ENCODE assay signal across 8 mouse cellular contexts in genomic region chr13:78200991-78201870, GRCm38 (mm10). TPM values are rescaled to one million over a fixed set of nuclear protein-coding genes. Genes with fewer than 3 reads are reported as not detected.
DNase-seq lines count a peak whose midpoint lies in the region; ATAC-seq and TF ChIP-seq lines count a peak whose summit lies in the region.

No protein-coding gene starts in this region.

- 1% methylated on average over 27 of the region's 30 CpGs for WGBS in heart, embryonic 13.5 days
- 3% methylated on average over 28 of the region's 30 CpGs for WGBS in liver, embryonic 12.5 days (ENCODE audit: insufficient replicate concordance)
- under 1% methylated on average over 23 of the region's 30 CpGs for WGBS in neural tube, embryonic 11.5 days

- no peak overlapping the region; the same call in 1 of the 2 replicates for H3K27ac ChIP-seq in heart, embryonic 13.5 days (replicated peaks)
- no peak overlapping the region for H3K27ac ChIP-seq in liver, embryonic 12.5 days
- peak overlapping the region; percentile 97 for H3K27ac ChIP-seq in neural tube, embryonic 11.5 days (ENCODE audit: low read depth, low read length)

- no peaks in the 10 kb centered on the region for H3K27me3 ChIP-seq in C2C12 (ENCODE audit: control insufficient read depth, insufficient read depth, insufficient read length)
- peaks cover 32% of the 10 kb centered on the region for H3K27me3 ChIP-seq in heart, embryonic 13.5 days (replicated peaks)
- peaks cover 91% of the 10 kb centered on the region for H3K27me3 ChIP-seq in liver, embryonic 12.5 days (replicated peaks)
- no peaks in the 10 kb centered on the region for H3K27me3 ChIP-seq in neural tube, embryonic 11.5 days (ENCODE audit: control insufficient read depth, insufficient read depth, low read length)

- H3K9ac ChIP-seq in heart, embryonic 13.5 days: peak overlapping the region; percentile 81
- H3K9ac ChIP-seq in liver, embryonic 12.5 days: no peak overlapping the region
- peak overlapping the region; percentile 94 for H3K9ac ChIP-seq in neural tube, embryonic 11.5 days (ENCODE audit: low read length)

- TF ChIP-seq CTCF in C2C12 (IDR thresholded peaks at IDR 0.05; ENCODE audit: control insufficient read depth, insufficient read depth, insufficient read length): peak; percentile 98

- H3ac ChIP-seq in C2C12 (ENCODE audit: control insufficient read depth, insufficient read length, low read depth): no peak overlapping the region

- peak overlapping the region; percentile 91 for H3K4me2 ChIP-seq in heart, embryonic 13.5 days
- peak overlapping the region; percentile 56 for H3K4me2 ChIP-seq in liver, embryonic 12.5 days
- H3K4me2 ChIP-seq in neural tube, embryonic 11.5 days (ENCODE audit: low read depth): peak overlapping the region; percentile 77

- H3K4me3 ChIP-seq in C2C12 (ENCODE audit: insufficient read depth, poor library complexity, severe bottlenecking): peak overlapping the region; percentile 59
- peak overlapping the region; percentile 83 for H3K4me3 ChIP-seq in heart, embryonic 13.5 days
- peak overlapping the region; percentile 29 for H3K4me3 ChIP-seq in liver, embryonic 12.5 days
- H3K4me3 ChIP-seq in neural tube, embryonic 11.5 days (ENCODE audit: low read depth, low read length): peak overlapping the region; percentile 98

- no peaks in the 10 kb centered on the region for H3K36me3 ChIP-seq in C2C12 (ENCODE audit: control insufficient read depth, insufficient read depth)
- no peaks in the 10 kb centered on the region for H3K36me3 ChIP-seq in heart, embryonic 13.5 days
- no peaks in the 10 kb centered on the region for H3K36me3 ChIP-seq in liver, embryonic 12.5 days
- H3K36me3 ChIP-seq in neural tube, embryonic 11.5 days (ENCODE audit: control insufficient read depth, insufficient read depth, low read length): no peaks in the 10 kb centered on the region

- peak; percentile 98 for DNase-seq in brain, adult 2 months (ENCODE audit: low read depth, low spot score)
- peak; percentile 79 for DNase-seq in fibroblast of lung, adult 2 months (ENCODE audit: low read depth)
- DNase-seq in kidney, postnatal 10 days: peak; percentile 93
- DNase-seq in neural tube, embryonic 11.5 days (ENCODE audit: low spot score): peak; percentile 96
- DNase-seq in thymus, postnatal 0 days (ENCODE audit: low spot score): peak; percentile 38

- peaks cover 40% of the 10 kb centered on the region for H3K79me2 ChIP-seq in C2C12 (ENCODE audit: control insufficient read depth, insufficient read depth)

- peaks cover 14% of the 10 kb centered on the region; the same call in 1 of the 2 replicates for H3K4me1 ChIP-seq in heart, embryonic 13.5 days
- peaks cover 10% of the 10 kb centered on the region for H3K4me1 ChIP-seq in liver, embryonic 12.5 days
- H3K4me1 ChIP-seq in neural tube, embryonic 11.5 days (ENCODE audit: control insufficient read depth, insufficient read depth, low read length): peaks cover 11% of the 10 kb centered on the region

- no peak; the same call in 1 of the 2 replicates for ATAC-seq in heart, embryonic 13.5 days (ENCODE audit: extremely low read depth, insufficient number of reproducible peaks, low FRiP score, low TSS enrichment)
- ATAC-seq in liver, embryonic 12.5 days: peak; percentile 45
- peak; percentile 35 for ATAC-seq in neural tube, embryonic 11.5 days (ENCODE audit: insufficient read depth, low FRiP score, low TSS enrichment)

- no peaks in the 10 kb centered on the region for H3K9me3 ChIP-seq in heart, embryonic 13.5 days
- H3K9me3 ChIP-seq in liver, embryonic 12.5 days (replicated peaks): no peaks in the 10 kb centered on the region
- H3K9me3 ChIP-seq in neural tube, embryonic 11.5 days (ENCODE audit: control insufficient read depth, low read length): no peaks in the 10 kb centered on the region

- H3K79me3 ChIP-seq in C2C12 (ENCODE audit: low read depth): peaks cover 9% of the 10 kb centered on the region

TF ChIP-seq in C2C12, 6 proteins besides CTCF, POLR2A, EP300 and RAD21:
- TF ChIP-seq MYOG (IDR thresholded peaks at IDR 0.05; ENCODE audit: control insufficient read depth, extremely low read depth, insufficient read length): no peak
- no peak for TF ChIP-seq FOSL1 (IDR thresholded peaks at IDR 0.05; ENCODE audit: insufficient read depth, low read length, poor library complexity, severe bottlenecking)
- peak; percentile 54 for TF ChIP-seq MAX (IDR thresholded peaks at IDR 0.05)

RNA-seq across cellular contexts. Expression of gene Nr2f1, which starts 1.7 kb away (rescaled TPM):
- 6.8 TPM for polyA plus RNA-seq in C2C12 (2012; fragmentation: generic; extraction: Trizol)
- 4.1 and 4.6 TPM in 2 replicates for polyA plus RNA-seq in heart, embryonic 13.5 days (2015; fragmentation: Nextera tagmentation; extraction: Ambion mirVana)
- 1.5 and 1.7 TPM in 2 replicates for polyA plus RNA-seq in liver, embryonic 12.5 days (2016; fragmentation: Nextera tagmentation; extraction: Ambion mirVana)
- polyA plus RNA-seq in neural tube, embryonic 11.5 days (2014; fragmentation: Nextera tagmentation; extraction: Ambion mirVana): 61.2 and 62.9 TPM in 2 replicates
- polyA plus RNA-seq in thymus, postnatal 0 days (2015; fragmentation: Nextera tagmentation; extraction: Ambion mirVana): 1.1 and 1.5 TPM in 2 replicates

Comparison
In these comparisons a context has a peak if more than half of its experiments do, and no peak if none do; other contexts are left out.
1. H3K4me3 ChIP-seq: peak in every context shown above with its lines; median percentile 98 in neural tube, embryonic 11.5 days; 83 in heart, embryonic 13.5 days; 59 in C2C12; 29 in liver, embryonic 12.5 days.
2. DNase-seq: peak in every context shown above with its lines; median percentile 98 in brain, adult 2 months; 96 in neural tube, embryonic 11.5 days; 93 in kidney, postnatal 10 days; 79 in fibroblast of lung, adult 2 months; 38 in thymus, postnatal 0 days.